Mouse (Mus musculus) embryonic facial prominence, embryonic 13.5 days (tissue): ENCODE results near the gene Zfp423. TPM values are rescaled to one million over a fixed set of nuclear protein-coding genes. Genes with fewer than 3 reads are reported as not detected.
"Not testable (repeated sequence)": the region's sequence is repeated elsewhere in the genome, so short reads cannot be mapped to it uniquely, and the experiment has no call there.

ENCODE experiments used
- ATAC-seq: fragments of 200-750 bp; cut with Nextera tagmentation; 2 replicates; pipeline ENCODE4 v1.8.0; 2017; ENCODE audit warnings: low read depth; ENCODE audit not compliant: insufficient number of reproducible peaks, insufficient read depth, low FRiP score, low TSS enrichment
- H3K27ac ChIP-seq: fragments of 300-500 bp; sonication (generic); 2 replicates; pipeline ENCODE4 v1.5.1; 2015; ENCODE audit warnings: moderate library complexity, mild to moderate bottlenecking, inconsistent platforms
- H3K27me3 ChIP-seq: fragments of 300-500 bp; sonication (generic); 2 replicates; pipeline ENCODE4 v1.6.1; 2015; ENCODE audit warnings: mild to moderate bottlenecking, inconsistent platforms
- H3K36me3 ChIP-seq: fragments of 300-500 bp; sonication (generic); 2 replicates; pipeline ENCODE4 v1.6.1; 2015; ENCODE audit warnings: mild to moderate bottlenecking, inconsistent platforms
- H3K4me1 ChIP-seq: fragments of 300-500 bp; sonication (generic); 2 replicates; pipeline ENCODE4 v1.6.1; 2015; ENCODE audit warnings: inconsistent platforms
- H3K4me2 ChIP-seq: fragments of 300-500 bp; sonication (generic); 2 replicates; pipeline ENCODE4 v1.6.1; 2015; ENCODE audit warnings: moderate library complexity, mild to moderate bottlenecking, inconsistent platforms
- H3K4me3 ChIP-seq: fragments of 300-500 bp; sonication (generic); 2 replicates; pipeline ENCODE4 v1.5.1; 2015; ENCODE audit warnings: mild to moderate bottlenecking, inconsistent platforms
- H3K9ac ChIP-seq: fragments of 300-500 bp; sonication (generic); 2 replicates; pipeline ENCODE4 v1.6.1; 2015; ENCODE audit warnings: mild to moderate bottlenecking, inconsistent platforms
- H3K9me3 ChIP-seq: fragments of 300-500 bp; sonication (generic); 2 replicates; pipeline ENCODE4 v1.6.1; 2016; ENCODE audit warnings: inconsistent platforms
- WGBS: fragments of 180-500 bp; shearing (Covaris S2); methylation state at CpG from one replicate; pipeline ENCODE4 v1.1.7; 2015; ENCODE audit warnings: mixed read lengths; 5-methylcytosine and 5-hydroxymethylcytosine counted together
- polyA plus RNA-seq: library from polyadenylated mRNA; unstranded; fragments of >200 nt; fragmentation: Nextera tagmentation; extraction: Ambion mirVana; gene quantifications from 2 replicates; pipeline ENCODE4 v1.2.1, GENCODE M21; 2015

The Zfp423 gene
- polyA plus RNA-seq, 1 experiment from 2014 or later, result 30.5 TPM

DNA sequence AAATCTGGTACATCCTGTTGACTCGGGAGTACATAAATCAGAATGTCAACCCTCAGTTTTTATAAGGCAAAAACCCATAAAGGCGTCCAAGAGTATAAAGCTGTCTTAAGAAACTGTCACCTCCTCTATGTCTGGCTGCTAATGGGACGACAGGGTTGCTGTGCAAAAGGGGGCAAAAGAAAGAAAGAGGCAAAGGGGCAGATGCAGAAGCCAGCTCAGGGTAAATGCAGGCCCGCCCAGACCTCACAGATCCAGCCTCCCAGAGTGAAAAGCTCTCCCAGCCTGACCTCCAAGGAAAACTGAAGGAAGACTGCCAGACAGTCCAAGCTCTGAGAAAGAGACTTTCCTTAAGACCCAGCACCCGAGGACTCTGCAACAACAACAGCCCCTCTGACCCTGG is 97.7 kb downstream of the Zfp423 start:
- H3K36me3 ChIP-seq, result peaks cover 15% of the 10 kb centered on the region
- H3K4me2 ChIP-seq, result no peak overlapping the region
- H3K9me3 ChIP-seq, result no peaks in the 10 kb centered on the region
- 44% methylated on average over 5 of the region's 5 CpGs for WGBS
- ATAC-seq, result no peak
- no peaks in the 10 kb centered on the region for H3K27me3 ChIP-seq
- peaks cover 49% of the 10 kb centered on the region for H3K4me1 ChIP-seq
- H3K27ac ChIP-seq, result no peak overlapping the region
- H3K9ac ChIP-seq, result no peak overlapping the region
- H3K4me3 ChIP-seq, result no peak overlapping the region

DNA sequence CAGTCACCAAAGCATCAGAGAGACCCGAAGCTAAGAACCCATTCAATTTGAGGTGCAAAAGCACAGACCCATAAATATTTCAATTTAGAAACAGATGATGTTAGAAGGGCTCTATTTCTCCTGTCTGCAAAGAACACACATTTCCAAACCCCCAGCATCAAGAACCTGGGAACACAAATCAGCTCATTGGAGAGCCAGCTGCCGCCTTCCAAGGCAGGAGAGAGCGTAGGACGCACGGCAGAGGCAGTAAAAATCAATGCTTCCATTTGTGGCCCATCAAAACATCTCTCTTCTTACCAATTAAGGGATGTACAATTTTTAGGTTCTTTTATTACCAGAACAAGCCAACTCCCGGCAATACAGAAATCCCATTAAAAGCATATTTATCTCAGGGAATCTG is 98.5 kb downstream of the Zfp423 start:
- Histone ChIP-seq H3K36me3 (peaks cover 16% of the 10 kb centered on the region), H3K27me3 (no peaks in the 10 kb centered on the region), H3K9me3 (no peaks in the 10 kb centered on the region), H3K4me1 (peaks cover 42% of the 10 kb centered on the region), H3K4me3 (no peak overlapping the region), H3K9ac (no peak overlapping the region), H3K27ac (0 out of 2 replicates have a peak overlapping the region, but pooled peaks have one; percentile 24), H3K4me2 (no peak overlapping the region)
- ATAC-seq, result no peak
- WGBS, result 63% methylated on average over 6 of the region's 6 CpGs

DNA sequence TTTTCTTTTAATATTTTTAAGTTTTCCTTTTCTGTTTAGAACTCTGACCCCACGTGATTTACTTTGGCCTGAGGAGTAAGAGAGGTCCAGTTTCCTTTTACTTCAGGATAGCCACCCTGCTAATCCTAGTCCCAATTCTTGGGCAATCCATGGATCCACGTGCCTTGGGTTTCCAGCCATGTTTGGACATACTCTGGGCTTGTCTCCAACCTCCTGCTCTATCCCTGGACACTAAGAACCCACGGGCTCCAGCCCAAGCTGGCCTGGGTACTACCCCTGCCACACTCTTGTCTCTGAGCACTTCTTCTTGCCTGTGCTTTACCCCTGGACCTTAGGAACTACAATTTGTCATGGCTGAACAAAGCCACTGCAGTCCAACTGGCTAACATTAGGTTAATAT is 107.5 kb downstream of the Zfp423 start:
- no peaks in the 10 kb centered on the region for H3K27me3 ChIP-seq
- ATAC-seq, result no peak
- peaks cover 22% of the 10 kb centered on the region for H3K4me1 ChIP-seq
- H3K27ac ChIP-seq, result no peak overlapping the region
- no peak overlapping the region for H3K4me2 ChIP-seq
- no peaks in the 10 kb centered on the region for H3K9me3 ChIP-seq
- no peak overlapping the region for H3K9ac ChIP-seq
- no peak overlapping the region for H3K4me3 ChIP-seq
- 89% methylated on average over 3 of the region's 3 CpGs for WGBS
- H3K36me3 ChIP-seq, result peaks cover 7% of the 10 kb centered on the region

DNA sequence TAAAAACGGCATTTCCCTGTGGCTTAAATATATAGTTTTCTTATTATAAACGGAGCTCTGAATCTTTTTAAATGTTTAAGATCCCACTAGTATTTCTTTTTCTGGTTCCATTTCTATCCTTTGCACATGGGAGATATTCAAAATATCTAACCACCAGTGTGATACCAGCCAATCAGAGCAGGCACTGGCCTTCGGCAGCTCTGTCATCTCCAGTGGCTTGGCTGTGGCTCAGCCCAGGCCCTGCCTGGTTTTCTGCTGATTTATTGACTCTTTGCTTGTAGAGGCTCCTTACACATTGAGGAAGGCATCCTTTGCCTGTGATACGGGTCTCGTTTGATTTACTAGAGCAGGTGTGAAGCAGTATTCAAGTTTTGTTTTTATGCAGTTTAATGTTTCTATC is 108.0 kb downstream of the Zfp423 start:
- H3K36me3 ChIP-seq, result peaks cover 4% of the 10 kb centered on the region; the same call in 1 of the 2 replicates

DNA sequence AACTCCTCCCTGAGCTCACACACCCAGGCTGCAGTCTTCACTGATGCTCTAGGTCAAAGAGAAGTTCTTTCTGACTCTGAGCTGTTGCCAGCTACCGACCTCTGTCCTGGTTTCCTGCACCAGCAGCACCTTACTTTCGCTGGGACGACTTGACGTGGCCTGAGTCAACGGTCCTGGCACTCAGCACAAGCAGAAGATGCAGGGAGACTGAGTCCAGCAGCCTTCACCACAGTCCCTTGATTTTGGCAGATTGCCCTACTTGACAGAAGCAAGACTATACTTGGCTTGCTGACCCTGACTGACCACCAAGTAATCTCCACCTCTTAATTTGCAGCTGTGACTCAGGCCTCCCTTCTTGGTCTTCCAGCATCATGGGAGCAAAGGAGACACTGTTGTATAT is 110.6 kb downstream of the Zfp423 start:
- Histone ChIP-seq H3K9ac (no peak overlapping the region), H3K27me3 (no peaks in the 10 kb centered on the region), H3K4me2 (no peak overlapping the region), H3K36me3 (peaks cover 14% of the 10 kb centered on the region), H3K4me3 (no peak overlapping the region), H3K4me1 (peaks cover 22% of the 10 kb centered on the region), H3K27ac (no peak overlapping the region), H3K9me3 (no peaks in the 10 kb centered on the region)
- WGBS, result 92% methylated on average over 5 of the region's 5 CpGs
- no peak for ATAC-seq

More for the DNA sequence above, 108.0 kb downstream of the Zfp423 start:
- Histone ChIP-seq H3K4me2 (no peak overlapping the region), H3K27me3 (no peaks in the 10 kb centered on the region), H3K9ac (no peak overlapping the region), H3K9me3 (no peaks in the 10 kb centered on the region), H3K4me1 (peaks cover 22% of the 10 kb centered on the region), H3K27ac (no peak overlapping the region), H3K4me3 (no peak overlapping the region)
- 79% methylated on average over 5 of the region's 5 CpGs for WGBS
- no peak; the same call in 1 of the 2 replicates for ATAC-seq

DNA sequence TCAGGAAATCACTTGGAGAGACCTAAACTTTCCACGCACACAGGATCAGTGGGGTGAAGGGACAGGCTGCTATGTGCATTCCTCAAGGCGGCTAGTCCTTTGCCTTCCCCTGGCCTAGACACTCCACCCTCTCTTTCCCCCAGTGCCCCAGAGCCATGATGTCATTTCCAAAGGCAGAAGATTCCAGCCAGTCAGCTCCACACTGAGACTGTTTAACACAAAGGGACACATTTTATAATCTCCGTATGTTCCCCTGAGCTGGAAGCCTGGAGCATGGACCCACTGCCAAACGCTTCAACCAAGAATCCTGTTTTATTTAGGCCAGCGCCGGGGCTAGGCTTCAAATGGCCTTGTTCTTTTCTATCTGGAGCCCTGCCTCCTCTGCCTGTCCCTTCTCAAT is 111.6 kb downstream of the Zfp423 start:
- no peaks in the 10 kb centered on the region for H3K9me3 ChIP-seq
- no peak overlapping the region for H3K4me3 ChIP-seq
- no peak overlapping the region for H3K9ac ChIP-seq
- peaks cover 14% of the 10 kb centered on the region for H3K36me3 ChIP-seq
- H3K27me3 ChIP-seq, result no peaks in the 10 kb centered on the region
- H3K27ac ChIP-seq, result peak overlapping the region; percentile 5; the same call in 1 of the 2 replicates
- no peak for ATAC-seq
- WGBS, result 58% methylated on average over 6 of the region's 6 CpGs
- H3K4me1 ChIP-seq, result peaks cover 19% of the 10 kb centered on the region
- H3K4me2 ChIP-seq, result no peak overlapping the region

DNA sequence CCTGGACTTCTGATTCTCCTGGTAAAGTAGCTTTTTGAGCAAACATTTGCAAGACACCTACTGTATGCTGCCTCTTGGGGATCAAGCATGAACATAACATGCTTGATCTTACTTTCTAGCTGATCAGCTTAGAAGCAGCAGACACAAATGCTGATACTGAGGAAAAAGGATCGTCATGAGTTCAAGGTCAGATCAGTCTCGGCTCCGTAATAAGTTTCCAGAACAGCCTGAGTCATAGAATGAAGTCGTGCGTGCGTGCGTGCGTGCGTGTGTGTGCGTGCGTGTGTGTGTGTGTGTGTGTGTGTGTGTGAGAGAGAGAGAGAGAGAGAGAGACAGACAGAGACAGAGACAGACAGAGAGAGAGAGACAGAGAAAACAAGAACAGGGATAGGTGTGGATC is 117.3 kb downstream of the Zfp423 start:
- Histone ChIP-seq H3K4me1 (peaks cover 16% of the 10 kb centered on the region), H3K36me3 (peaks cover 21% of the 10 kb centered on the region)
- not testable (repeated sequence) for ATAC-seq, H3K9ac ChIP-seq, H3K9me3 ChIP-seq, H3K27me3 ChIP-seq, H3K4me3 ChIP-seq, H3K4me2 ChIP-seq, H3K27ac ChIP-seq
- WGBS, result 86% methylated on average over 11 of the region's 11 CpGs

DNA sequence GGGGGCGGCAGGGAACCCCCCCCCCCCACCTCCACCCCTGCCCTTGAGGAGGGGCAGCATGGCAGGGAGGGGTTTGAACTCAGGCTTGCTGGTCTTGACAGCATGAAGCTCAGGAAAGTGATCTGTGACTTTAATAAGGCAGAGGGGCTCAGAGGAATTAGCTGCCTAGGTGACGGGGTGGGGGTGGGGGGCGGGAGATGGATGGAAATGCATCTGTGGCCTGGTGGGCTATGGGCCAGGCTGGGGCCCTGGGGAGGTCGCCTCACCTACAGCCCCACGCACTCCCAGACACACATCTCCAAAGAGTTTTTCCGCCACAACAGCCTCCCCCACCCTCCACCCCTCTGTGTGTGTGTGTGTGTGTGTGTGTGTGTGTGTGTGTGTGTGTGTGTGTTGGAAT is 122.1 kb downstream of the Zfp423 start:
- Histone ChIP-seq H3K27me3 (no peaks in the 10 kb centered on the region), H3K4me1 (peaks cover 64% of the 10 kb centered on the region), H3K4me3 (0 out of 2 replicates have a peak overlapping the region, but pooled peaks have one; percentile 4), H3K9ac (no peak overlapping the region), H3K9me3 (no peaks in the 10 kb centered on the region), H3K4me2 (peak overlapping the region; percentile 48), H3K36me3 (0 out of 2 replicates have a peak, but pooled peaks cover 7% of the 10 kb centered on the region), H3K27ac (peak overlapping the region; percentile 81)
- 11% methylated on average over 6 of the region's 6 CpGs for WGBS
- ATAC-seq, result peak; percentile 40; the same call in 1 of the 2 replicates

DNA sequence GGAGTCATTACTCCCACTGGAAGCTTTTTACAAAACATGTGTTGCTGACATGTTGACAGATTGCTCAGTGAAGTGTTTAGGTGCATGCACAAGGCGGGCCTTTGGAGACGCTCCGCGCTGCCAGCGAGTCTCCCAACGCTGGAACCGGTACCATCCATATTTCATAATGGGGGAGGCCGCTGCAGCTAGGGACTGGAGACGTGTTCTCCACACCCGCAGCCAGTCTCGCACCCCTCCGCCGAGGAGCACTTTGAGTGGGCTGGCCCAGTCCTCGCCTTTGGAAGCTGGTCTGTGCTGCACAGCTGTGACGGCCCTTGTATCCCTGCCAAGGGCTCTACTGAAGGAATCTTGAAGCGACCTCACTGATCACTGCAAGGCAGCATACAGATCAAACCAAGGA is 122.5 kb downstream of the Zfp423 start:
- no peaks in the 10 kb centered on the region for H3K27me3 ChIP-seq
- H3K36me3 ChIP-seq, result 0 out of 2 replicates have a peak, but pooled peaks cover 7% of the 10 kb centered on the region
- 0 out of 2 replicates have a peak overlapping the region, but pooled peaks have one; percentile 4 for H3K4me3 ChIP-seq
- peak; percentile 84 for ATAC-seq
- peaks cover 68% of the 10 kb centered on the region for H3K4me1 ChIP-seq
- H3K4me2 ChIP-seq, result peak overlapping the region; percentile 48
- peak overlapping the region; percentile 81 for H3K27ac ChIP-seq
- no peak overlapping the region for H3K9ac ChIP-seq
- WGBS, result 4% methylated on average over 16 of the region's 16 CpGs
- H3K9me3 ChIP-seq, result no peaks in the 10 kb centered on the region

DNA sequence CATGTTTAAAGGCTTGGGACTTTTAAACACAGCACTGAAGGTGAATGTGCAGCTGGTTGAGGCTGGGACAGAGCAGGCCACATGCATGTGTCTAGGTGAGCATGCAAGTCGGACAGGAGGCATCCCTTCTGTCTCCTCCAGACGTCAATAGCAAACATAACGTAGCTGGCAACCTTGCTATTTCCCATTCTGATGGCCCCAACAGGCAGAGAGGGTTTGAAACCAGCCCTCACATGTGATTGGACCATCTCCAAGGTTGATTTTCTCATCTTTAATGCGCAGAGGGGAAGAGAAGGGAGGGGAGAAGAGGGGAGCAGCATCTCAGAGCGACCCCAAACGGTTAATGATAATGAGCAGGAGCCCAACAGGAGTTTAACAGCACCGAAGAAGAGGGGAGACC is 123.5 kb downstream of the Zfp423 start:
- Histone ChIP-seq H3K4me3 (no peak overlapping the region), H3K4me1 (peaks cover 78% of the 10 kb centered on the region), H3K9me3 (no peaks in the 10 kb centered on the region), H3K27me3 (no peaks in the 10 kb centered on the region), H3K36me3 (0 out of 2 replicates have a peak, but pooled peaks cover 7% of the 10 kb centered on the region), H3K27ac (peak overlapping the region; percentile 79), H3K4me2 (peak overlapping the region; percentile 48), H3K9ac (0 out of 2 replicates have a peak overlapping the region, but pooled peaks have one; percentile 36)
- 9% methylated on average over 7 of the region's 7 CpGs for WGBS
- ATAC-seq, result no peak

DNA sequence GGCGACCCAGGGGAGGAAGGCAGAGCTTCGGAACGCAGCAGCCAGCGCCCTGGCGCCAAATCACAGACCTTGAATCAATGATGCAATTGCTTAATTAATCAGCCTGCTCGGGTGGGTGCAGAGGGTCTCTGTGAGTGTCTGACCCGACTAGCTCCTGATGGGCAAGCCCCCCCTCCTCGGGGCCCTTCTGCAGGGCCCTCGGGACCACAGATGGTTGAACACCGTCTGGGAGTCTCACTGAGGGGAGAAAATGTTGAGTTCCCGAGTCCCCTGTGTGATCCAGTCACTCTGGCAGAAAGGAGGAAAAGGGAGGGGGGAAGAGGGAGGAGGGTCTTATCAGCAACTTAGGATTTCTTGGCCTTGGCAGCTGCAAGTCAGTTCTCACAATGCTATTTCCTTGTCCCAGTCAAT is 124.0 kb downstream of the Zfp423 start:
- WGBS, result 10% methylated on average over 11 of the region's 11 CpGs
- Histone ChIP-seq H3K27ac (peak overlapping the region; percentile 79), H3K4me1 (peaks cover 83% of the 10 kb centered on the region), H3K27me3 (no peaks in the 10 kb centered on the region), H3K36me3 (0 out of 2 replicates have a peak, but pooled peaks cover 7% of the 10 kb centered on the region), H3K4me3 (no peak overlapping the region), H3K4me2 (peak overlapping the region; percentile 48), H3K9ac (0 out of 2 replicates have a peak overlapping the region, but pooled peaks have one; percentile 36), H3K9me3 (no peaks in the 10 kb centered on the region)
- ATAC-seq, result no peak

DNA sequence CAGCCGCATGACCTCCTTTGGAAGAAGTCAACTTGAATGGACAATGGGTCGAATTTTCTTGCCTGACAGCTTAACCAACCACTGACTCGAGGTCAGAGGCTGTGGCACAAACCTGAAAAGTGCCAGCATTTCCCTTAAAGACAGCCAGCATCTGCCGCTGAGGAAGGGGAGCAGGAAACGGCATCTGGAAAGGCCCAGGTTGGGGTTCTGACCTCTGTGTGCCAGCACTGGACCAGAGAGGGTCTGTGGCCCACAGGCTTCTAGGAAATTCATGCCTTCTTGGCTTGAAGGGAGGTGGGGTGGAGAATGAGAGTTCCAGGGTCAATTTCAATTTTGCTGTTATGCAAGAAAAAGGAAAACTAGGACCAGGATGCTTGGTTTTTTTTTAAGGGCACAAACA is 124.7 kb downstream of the Zfp423 start:
- H3K4me1 ChIP-seq, result peaks cover 88% of the 10 kb centered on the region
- no peak overlapping the region for H3K4me3 ChIP-seq
- no peak for ATAC-seq
- peak overlapping the region; percentile 79 for H3K27ac ChIP-seq
- no peak overlapping the region for H3K9ac ChIP-seq
- no peak overlapping the region for H3K4me2 ChIP-seq
- 0 out of 2 replicates have a peak, but pooled peaks cover 6% of the 10 kb centered on the region for H3K36me3 ChIP-seq
- WGBS, result 22% methylated on average over 5 of the region's 5 CpGs
- no peaks in the 10 kb centered on the region for H3K27me3 ChIP-seq
- no peaks in the 10 kb centered on the region for H3K9me3 ChIP-seq
